Mouse (Mus musculus): ENCODE measurements at regions not wholly inside any gene's neighbourhood (a gene's known extent, or its start where the extent isn't known, plus 50 kb on each side); places are given as distances from the start of the nearest gene placed in this dataset.

- in situ Hi-C loops (cut with MboI; ENCODE audit: unreplicated experiment in 2 of 2), result no loop called here
These were observed 72.8 kb upstream of the Cnot2 start for GRCm38 (mm10) chr10:116654091-116654490.

GRCm38 (mm10) chr10:116653511-116653945 lies 72.2 kb upstream of the Cnot2 start:
- in situ Hi-C loops (cut with MboI; ENCODE audit: unreplicated experiment in 2 of 2), result no loop called here

GRCm38 (mm10) chr10:116649287-116649686 lies 68.0 kb upstream of the Cnot2 start:
- in situ Hi-C loops (cut with MboI; ENCODE audit: unreplicated experiment in 2 of 2), result loop anchor here in 1 of 2 experiments (25.0 kb wide), 1 partner anchor 437 kb away; no protein-coding TSS in a partner anchor

- in situ Hi-C loops (cut with MboI; ENCODE audit: unreplicated experiment in 2 of 2), result loop anchor here in 1 of 2 experiments (25.0 kb wide), 1 partner anchor 434 kb away; no protein-coding TSS in a partner anchor
These were observed 64.7 kb upstream of the Cnot2 start for GRCm38 (mm10) chr10:116646035-116646434.

- in situ Hi-C loops (cut with MboI; ENCODE audit: unreplicated experiment in 2 of 2), result loop anchor here in 1 of 2 experiments (25.0 kb wide), 1 partner anchor 433 kb away; no protein-coding TSS in a partner anchor
These were observed 64.3 kb upstream of the Cnot2 start for GRCm38 (mm10) chr10:116645631-116646030.

GRCm38 (mm10) chr10:116645108-116645507 lies 63.8 kb upstream of the Cnot2 start:
- in situ Hi-C loops (cut with MboI; ENCODE audit: unreplicated experiment in 2 of 2), result loop anchor here in 1 of 2 experiments (25.0 kb wide), 1 partner anchor 433 kb away; no protein-coding TSS in a partner anchor
